Mouse (Mus musculus) kidney, embryonic 15.5 days (tissue): ENCODE results near the gene Fam83e. TPM values are rescaled to one million over a fixed set of nuclear protein-coding genes. Genes with fewer than 3 reads are reported as not detected.
A peak's percentile ranks its signal among the peaks of the same experiment; 100 is the strongest.

Source experiments
- ATAC-seq: fragments of 200-750 bp; cut with Nextera tagmentation; replicated peaks from 2 replicates; pipeline ENCODE4 v1.8.0; 2017; ENCODE audit warnings: moderate TSS enrichment; ENCODE audit not compliant: low FRiP score
- H3K27ac ChIP-seq: fragments of 300-500 bp; sonication (generic); 2 replicates; pipeline ENCODE4 v1.5.1; 2015; ENCODE audit warnings: mild to moderate bottlenecking, inconsistent platforms
- H3K27me3 ChIP-seq: fragments of 300-500 bp; sonication (generic); 2 replicates; pipeline ENCODE4 v1.6.1; 2015; ENCODE audit warnings: inconsistent platforms
- H3K36me3 ChIP-seq: fragments of 300-500 bp; sonication (generic); 2 replicates; pipeline ENCODE4 v1.6.1; 2015; ENCODE audit warnings: inconsistent platforms
- H3K4me1 ChIP-seq: fragments of 300-500 bp; sonication (generic); 2 replicates; pipeline ENCODE4 v1.6.1; 2015; ENCODE audit warnings: inconsistent platforms
- H3K4me2 ChIP-seq: fragments of 300-500 bp; sonication (generic); 2 replicates; pipeline ENCODE4 v1.6.1; 2015; ENCODE audit warnings: moderate library complexity, mild to moderate bottlenecking, inconsistent platforms
- H3K4me3 ChIP-seq: fragments of 300-500 bp; sonication (generic); replicated peaks from 2 replicates; pipeline ENCODE4 v1.5.1; 2015; ENCODE audit warnings: mild to moderate bottlenecking, inconsistent platforms
- H3K9ac ChIP-seq: fragments of 300-500 bp; sonication (generic); 2 replicates; pipeline ENCODE4 v1.6.1; 2015; ENCODE audit warnings: mild to moderate bottlenecking, inconsistent platforms
- H3K9me3 ChIP-seq: fragments of 300-500 bp; sonication (generic); replicated peaks from 2 replicates; pipeline ENCODE4 v1.6.1; 2016; ENCODE audit warnings: inconsistent platforms
- WGBS: fragments of 180-500 bp; shearing (Covaris S2); methylation state at CpG from one replicate; pipeline ENCODE4 v1.1.7; 2015; ENCODE audit warnings: mixed read lengths; 5-methylcytosine and 5-hydroxymethylcytosine counted together
- polyA plus RNA-seq: library from polyadenylated mRNA; unstranded; fragments of >200 nt; fragmentation: Nextera tagmentation; extraction: Ambion mirVana; gene quantifications from 2 replicates; pipeline ENCODE4 v1.2.1, GENCODE M21; 2015

Fam83e gene
- polyA plus RNA-seq, 1 experiment from 2014 or later: 1.4 TPM

GRCm38 (mm10) chr7:45703521-45704033 lies 17.4 kb upstream of the Fam83e start:
- ATAC-seq: no peak
- WGBS: 35% methylated on average over 12 of the region's 12 CpGs
- Histone ChIP-seq H3K36me3 (no peaks in the 10 kb centered on the region), H3K4me2 (peak overlapping the region; percentile 98), H3K27ac (peak overlapping the region; percentile 96), H3K4me1 (peaks cover 73% of the 10 kb centered on the region), H3K9me3 (no peaks in the 10 kb centered on the region), H3K9ac (peak overlapping the region; percentile 40; the same call in 1 of the 2 replicates), H3K27me3 (peaks cover 21% of the 10 kb centered on the region), H3K4me3 (peak overlapping the region; percentile 56)

GRCm38 (mm10) chr7:45704046-45704559 lies 16.9 kb upstream of the Fam83e start:
- Histone ChIP-seq H3K27me3 (peaks cover 16% of the 10 kb centered on the region), H3K36me3 (no peaks in the 10 kb centered on the region), H3K9ac (peak overlapping the region; percentile 40), H3K4me3 (peak overlapping the region; percentile 56), H3K27ac (peak overlapping the region; percentile 96), H3K9me3 (no peaks in the 10 kb centered on the region), H3K4me2 (peak overlapping the region; percentile 98), H3K4me1 (peaks cover 79% of the 10 kb centered on the region)
- peak; percentile 30; the same call in 1 of the 2 replicates for ATAC-seq
- WGBS: under 1% methylated on average over 13 of the region's 13 CpGs

- Histone ChIP-seq H3K9ac (peak within 1 kb of the TSS; percentile 58), H3K9me3 (no peaks in the 10 kb centered on the region), H3K27ac (peak within 1 kb of the TSS; percentile 96), H3K27me3 (peaks cover 8% of the 10 kb centered on the region), H3K4me3 (peak within 1 kb of the TSS; percentile 56), H3K4me1 (peaks cover 77% of the 10 kb centered on the region), H3K36me3 (peaks cover 3% of the 10 kb centered on the region; the same call in 1 of the 2 replicates), H3K4me2 (peak within 1 kb of the TSS; percentile 98)
- under 1% methylated on average over 36 of the region's 36 CpGs for WGBS
- ATAC-seq: peak; percentile 85
Measured at GRCm38 (mm10) chr7:45704730-45705442, 16.1 kb upstream of the Fam83e start, which contains the start of gene Dbp. TSS of gene Dbp (plus strand) at chr7:45705088.

- Histone ChIP-seq H3K27ac (peak overlapping the region; percentile 96), H3K36me3 (peaks cover 9% of the 10 kb centered on the region), H3K4me2 (peak overlapping the region; percentile 98), H3K4me3 (peak overlapping the region; percentile 56), H3K4me1 (peaks cover 71% of the 10 kb centered on the region), H3K9me3 (no peaks in the 10 kb centered on the region), H3K27me3 (peaks cover 2% of the 10 kb centered on the region), H3K9ac (peak overlapping the region; percentile 58)
- 0 out of 2 replicates have a peak, but pooled peaks have one; percentile 2 for ATAC-seq
- under 1% methylated on average over 21 of the region's 21 CpGs for WGBS
Measured at GRCm38 (mm10) chr7:45705443-45705864, 15.6 kb upstream of the Fam83e start.

GRCm38 (mm10) chr7:45705873-45706281 lies 15.1 kb upstream of the Fam83e start:
- peak overlapping the region; percentile 58 for H3K9ac ChIP-seq
- ATAC-seq: peak; percentile 29
- H3K4me2 ChIP-seq: peak overlapping the region; percentile 98
- peaks cover 67% of the 10 kb centered on the region for H3K4me1 ChIP-seq
- H3K9me3 ChIP-seq: no peaks in the 10 kb centered on the region
- WGBS: 2% methylated on average over 7 of the region's 7 CpGs
- peaks cover 13% of the 10 kb centered on the region for H3K36me3 ChIP-seq
- H3K27ac ChIP-seq: peak overlapping the region; percentile 96
- peak overlapping the region; percentile 56 for H3K4me3 ChIP-seq
- no peaks in the 10 kb centered on the region for H3K27me3 ChIP-seq

GRCm38 (mm10) chr7:45706721-45707241 lies 14.2 kb upstream of the Fam83e start:
- Histone ChIP-seq H3K27me3 (no peaks in the 10 kb centered on the region), H3K36me3 (peaks cover 22% of the 10 kb centered on the region), H3K9me3 (no peaks in the 10 kb centered on the region), H3K4me3 (peak overlapping the region; percentile 56), H3K9ac (peak overlapping the region; percentile 58), H3K4me2 (peak overlapping the region; percentile 98), H3K27ac (peak overlapping the region; percentile 96), H3K4me1 (peaks cover 58% of the 10 kb centered on the region)
- ATAC-seq: peak; percentile 9; the same call in 1 of the 2 replicates
- WGBS: under 1% methylated on average over 45 of the region's 45 CpGs

- under 1% methylated on average over 27 of the region's 27 CpGs for WGBS
- Histone ChIP-seq H3K9ac (peak overlapping the region; percentile 58), H3K4me2 (peak overlapping the region; percentile 98), H3K27ac (peak overlapping the region; percentile 96), H3K4me3 (peak overlapping the region; percentile 56), H3K4me1 (peaks cover 58% of the 10 kb centered on the region), H3K36me3 (peaks cover 29% of the 10 kb centered on the region), H3K27me3 (no peaks in the 10 kb centered on the region), H3K9me3 (no peaks in the 10 kb centered on the region)
- ATAC-seq: 0 out of 2 replicates have a peak, but pooled peaks have one; percentile 2
Measured at GRCm38 (mm10) chr7:45707375-45707967, 13.5 kb upstream of the Fam83e start.

GRCm38 (mm10) chr7:45708221-45708761 lies 12.7 kb upstream of the Fam83e start:
- peak overlapping the region; percentile 58; the same call in 1 of the 2 replicates for H3K9ac ChIP-seq

GRCm38 (mm10) chr7:45709036-45709435 lies 12.0 kb upstream of the Fam83e start:
- Histone ChIP-seq H3K36me3 (peaks cover 45% of the 10 kb centered on the region), H3K27me3 (no peaks in the 10 kb centered on the region), H3K27ac (no peak overlapping the region), H3K9me3 (no peaks in the 10 kb centered on the region), H3K4me1 (peaks cover 52% of the 10 kb centered on the region), H3K4me2 (peak overlapping the region; percentile 98; the same call in 1 of the 2 replicates), H3K9ac (no peak overlapping the region), H3K4me3 (no peak overlapping the region)
- no peak for ATAC-seq
- 53% methylated on average over 6 of the region's 6 CpGs for WGBS

More at GRCm38 (mm10) chr7:45708221-45708761, 12.7 kb upstream of the Fam83e start:
- Histone ChIP-seq H3K4me3 (peak overlapping the region; percentile 56), H3K36me3 (peaks cover 37% of the 10 kb centered on the region), H3K9me3 (no peaks in the 10 kb centered on the region), H3K27me3 (no peaks in the 10 kb centered on the region), H3K4me2 (peak overlapping the region; percentile 98), H3K4me1 (peaks cover 55% of the 10 kb centered on the region), H3K27ac (peak overlapping the region; percentile 96)
- WGBS: 25% methylated on average over 13 of the region's 13 CpGs
- ATAC-seq: no peak

- no peaks in the 10 kb centered on the region for H3K27me3 ChIP-seq
- no peak overlapping the region for H3K4me2 ChIP-seq
- H3K4me3 ChIP-seq: no peak overlapping the region
- no peak for ATAC-seq
- peaks cover 45% of the 10 kb centered on the region for H3K36me3 ChIP-seq
- no peak overlapping the region for H3K9ac ChIP-seq
- peaks cover 56% of the 10 kb centered on the region for H3K4me1 ChIP-seq
- no peaks in the 10 kb centered on the region for H3K9me3 ChIP-seq
- WGBS: 79% methylated on average over 14 of the region's 14 CpGs
- no peak overlapping the region for H3K27ac ChIP-seq
Measured at GRCm38 (mm10) chr7:45709677-45710355, 11.2 kb upstream of the Fam83e start.
